Mouse (Mus musculus) kidney, adult 9 months (tissue): ENCODE data around the gene Acad11.
A peak's percentile ranks its signal among the peaks of the same experiment; 100 is the strongest.

Experiments used
- DNase-seq: peaks from one replicate; pipeline ENCODE4 v3.0.0; 2022

Gene Acad11

DNA sequence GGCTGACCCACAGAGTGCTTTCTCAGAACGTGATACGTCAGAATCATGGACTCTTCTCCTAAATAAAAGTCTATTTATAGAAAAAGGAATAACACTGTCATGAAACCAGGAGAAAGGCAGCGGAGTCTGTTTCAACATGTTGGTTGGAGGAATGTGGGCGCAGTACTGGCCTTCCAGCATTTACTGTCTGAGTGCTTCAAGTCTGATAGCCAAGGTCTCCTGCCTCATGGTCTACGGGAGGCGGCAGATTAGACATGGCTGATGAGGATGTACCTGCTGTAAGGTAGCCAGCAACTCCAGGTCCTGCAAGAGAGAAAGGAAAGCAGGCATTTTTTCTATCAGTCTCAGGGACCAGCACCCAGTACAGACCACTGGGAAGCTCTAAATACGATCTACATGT, 88.9 kb downstream of the Acad11 start:
- no peak for DNase-seq

DNA sequence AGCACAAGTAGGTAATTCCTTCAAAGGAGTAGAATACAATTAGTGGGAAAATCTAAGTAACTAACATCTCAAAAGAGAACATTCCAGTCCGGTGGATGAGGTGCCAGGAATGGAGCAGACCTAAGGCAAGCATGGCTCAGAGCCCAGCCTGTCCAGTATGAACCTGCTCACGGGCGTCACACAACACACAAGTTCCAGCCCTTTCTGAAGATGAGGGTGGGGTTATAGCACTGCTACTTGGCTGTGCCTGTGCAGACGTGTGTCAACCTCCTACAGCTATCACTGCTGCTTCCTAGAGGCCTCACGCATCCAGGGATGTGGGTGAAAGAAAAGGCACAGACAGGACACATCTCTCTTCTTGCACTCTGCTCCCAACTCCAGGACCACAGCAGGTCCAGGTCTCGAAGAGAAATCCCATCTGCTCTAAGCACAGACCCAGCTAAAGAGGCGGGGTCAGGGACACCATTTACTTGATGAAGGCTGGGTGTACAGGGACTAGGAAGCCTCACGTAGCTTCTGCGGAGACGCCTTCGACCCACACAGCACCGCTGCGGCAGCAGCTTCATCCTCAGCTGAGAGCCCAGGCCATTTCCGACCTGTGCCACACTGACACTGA, 92.0 kb downstream of the Acad11 start:
- DNase-seq = peak; percentile 36

GRCm38 (mm10) chr9:104156506-104156905, 93.3 kb downstream of the Acad11 start:
- no peak for DNase-seq

- DNase-seq = no peak
These were observed 94.1 kb downstream of the Acad11 start for GRCm38 (mm10) chr9:104157291-104157690.

DNA sequence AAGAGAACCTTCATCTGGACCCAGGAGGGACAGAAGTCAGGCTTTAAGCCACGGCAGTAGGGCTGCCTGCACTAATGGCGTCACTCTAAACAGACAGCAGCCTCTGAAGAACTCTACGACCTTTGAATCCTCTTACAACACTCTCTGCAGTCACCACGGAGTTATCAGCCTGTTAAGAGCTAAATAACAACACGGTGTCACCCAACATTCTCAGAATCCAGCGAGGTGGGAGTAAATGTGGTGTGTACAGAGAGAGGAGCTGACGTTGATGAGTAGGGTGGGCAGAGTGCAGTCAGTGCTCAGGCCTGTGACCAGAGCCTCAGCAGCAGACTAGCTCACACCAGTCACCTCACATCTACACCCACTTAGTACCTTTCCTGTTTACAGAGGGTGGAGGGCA, 97.9 kb downstream of the Acad11 start:
- DNase-seq = peak; percentile 17

DNA sequence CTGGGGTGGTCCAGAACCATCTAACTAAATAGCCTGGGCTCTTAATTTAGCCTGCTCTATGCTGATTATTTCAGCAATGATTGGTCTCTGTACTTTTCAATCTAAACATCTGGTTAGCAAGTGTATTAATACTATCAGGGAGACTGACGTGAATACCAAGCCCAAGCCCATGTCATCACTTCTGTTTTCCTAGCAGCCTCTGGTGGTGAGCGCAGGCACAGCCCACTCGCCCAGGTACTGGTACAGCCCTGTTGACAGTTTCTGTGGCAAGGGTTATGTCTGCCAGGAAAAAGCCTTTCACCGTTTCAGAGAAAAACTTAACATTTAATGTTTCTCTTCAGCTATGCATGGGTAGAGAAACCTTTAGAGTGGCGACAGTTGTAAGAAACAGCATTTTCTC, 101.0 kb downstream of the Acad11 start:
- DNase-seq = no peak

DNA sequence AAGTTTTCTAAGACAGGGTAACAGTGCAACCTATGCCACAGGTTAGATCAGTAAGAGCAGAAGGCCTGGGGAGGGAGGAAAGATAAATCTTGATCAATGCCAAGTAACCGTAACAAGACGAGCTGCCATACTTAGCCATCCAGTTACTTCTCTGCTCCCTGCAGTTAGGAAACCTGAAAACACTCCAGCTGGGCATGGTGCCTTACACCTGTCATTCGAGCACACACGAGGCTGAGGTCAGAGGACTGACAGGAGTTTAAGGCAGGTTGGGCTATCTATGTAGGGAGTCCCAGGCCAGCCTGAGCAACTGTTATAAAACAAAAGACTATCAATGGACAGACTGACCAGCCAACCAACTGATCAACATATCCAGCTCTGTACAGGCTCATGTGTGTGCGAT, 102.7 kb downstream of the Acad11 start:
- DNase-seq = no peak

DNA sequence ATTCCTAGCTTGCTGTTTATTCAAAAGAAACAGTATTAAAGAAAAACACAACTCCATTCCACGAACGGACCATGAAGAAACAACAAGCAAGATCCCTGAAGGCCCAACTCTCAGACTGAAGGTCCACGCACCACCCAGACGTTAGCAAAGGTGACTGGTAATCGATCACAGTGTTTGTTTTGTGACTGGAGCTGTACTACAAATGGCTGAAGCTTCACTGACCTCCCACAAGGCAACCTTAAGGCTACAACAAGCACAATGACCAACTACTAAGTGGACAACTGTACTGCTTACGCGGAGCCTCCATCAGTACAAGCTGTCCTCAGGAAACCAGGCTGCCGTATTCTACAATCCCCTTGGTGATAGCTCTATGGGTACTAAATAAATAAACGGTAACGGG, 106.8 kb downstream of the Acad11 start:
- no peak for DNase-seq

GRCm38 (mm10) chr9:104171651-104172050, 108.5 kb downstream of the Acad11 start:
- DNase-seq = peak; percentile 41

- peak; percentile 82 for DNase-seq
These were observed 109.2 kb downstream of the Acad11 start for GRCm38 (mm10) chr9:104172342-104172741.
